Mouse (Mus musculus) CH12.LX (cell line): ENCODE data around the gene Ccdc58. TPM values are rescaled to one million over a fixed set of nuclear protein-coding genes. Genes with fewer than 3 reads are reported as not detected.
"Not testable (repeated sequence)": the region's sequence is repeated elsewhere in the genome, so short reads cannot be mapped to it uniquely, and the experiment has no call there.

Experiments
- DNase-seq: peaks from one replicate; pipeline ENCODE4 v3.0.0-alpha.2; 2013; ENCODE audit errors: extremely low read depth
- H3K27ac ChIP-seq: 2 replicates; pipeline ENCODE4 v1.5.1; 2012; ENCODE audit warnings: low read depth, mild to moderate bottlenecking, control low read depth, moderate library complexity; ENCODE audit not compliant: insufficient read depth
- H3K27me3 ChIP-seq: replicated peaks from 2 replicates; pipeline ENCODE3; 2012; ENCODE audit warnings: inconsistent platforms
- H3K36me3 ChIP-seq, 2 experiments: replicated peaks in 1 of 2; 2 replicates each; pipeline versions ENCODE3 to v1.6.1; 2012; ENCODE audit warnings: inconsistent platforms in 1 of 2, low read length in 1 of 2, mild to moderate bottlenecking in 1 of 2, mixed read lengths in 1 of 2, moderate library complexity in 1 of 2; ENCODE audit not compliant: control insufficient read depth in 1 of 2, insufficient read depth in 1 of 2
- H3K4me1 ChIP-seq, 2 experiments: 2 replicates each; pipeline ENCODE4 v1.6.1; 2012; ENCODE audit warnings: inconsistent platforms in 1 of 2, moderate library complexity in 1 of 2; ENCODE audit not compliant: insufficient read depth in 2 of 2, control insufficient read depth in 1 of 2
- H3K4me2 ChIP-seq: 2 replicates; pipeline ENCODE4 v1.6.1; 2012; ENCODE audit warnings: low read depth, mild to moderate bottlenecking, control low read depth; ENCODE audit not compliant: poor library complexity, insufficient read depth, severe bottlenecking
- H3K4me3 ChIP-seq, 3 experiments: fragments of 150-350 bp in 1 of 3; sonication (generic) in 1 of 3; replicated peaks in 1 of 3; 2 replicates each; pipeline versions ENCODE3 to v1.5.1; 2011 to 2012; ENCODE audit warnings: low read depth in 2 of 3, low read length in 2 of 3, mild to moderate bottlenecking in 2 of 3, moderate library complexity in 2 of 3, control low read depth in 1 of 3, improper control_type of control experiment in 1 of 3, inconsistent platforms in 1 of 3, mixed read lengths in 1 of 3; ENCODE audit not compliant: poor library complexity in 1 of 3
- H3K79me2 ChIP-seq: replicated peaks from 2 replicates; pipeline ENCODE4 v1.6.1; 2012; ENCODE audit warnings: mild to moderate bottlenecking, moderate library complexity; ENCODE audit not compliant: control insufficient read depth, poor library complexity, insufficient read depth, severe bottlenecking; ENCODE audit errors: extremely low read depth
- H3K9ac ChIP-seq: 2 replicates; pipeline ENCODE4 v1.6.1; 2012; ENCODE audit warnings: low read depth, mild to moderate bottlenecking, control low read depth, moderate library complexity; ENCODE audit not compliant: insufficient read depth
- H3K9me3 ChIP-seq: replicated peaks from 2 replicates; pipeline ENCODE3; 2012; ENCODE audit warnings: low read length, inconsistent platforms, mixed read lengths
- BHLHE40 ChIP-seq: IDR thresholded peaks from 2 replicates; pipeline ENCODE4 v1.6.1; 2011; ENCODE audit warnings: mild to moderate bottlenecking, low read depth, low read length, improper control_type of control experiment
- CHD2 ChIP-seq: IDR thresholded peaks from 2 replicates; pipeline ENCODE4 v1.6.1; 2011; ENCODE audit warnings: low read length, improper control_type of control experiment
- CTCF ChIP-seq, 2 experiments: IDR thresholded peaks in 1 of 2; conservative IDR thresholded peaks in 1 of 2; 2 replicates each; pipeline ENCODE4 v1.5.1; 2011 to 2012; ENCODE audit warnings: low read depth in 2 of 2, low read length in 2 of 2, improper control_type of control experiment in 1 of 2, inconsistent platforms in 1 of 2, mild to moderate bottlenecking in 1 of 2, moderate library complexity in 1 of 2
- E2F4 ChIP-seq: IDR thresholded peaks from 2 replicates; pipeline ENCODE4 v1.6.1; 2011; ENCODE audit warnings: low read depth, low read length, improper control_type of control experiment; ENCODE audit not compliant: insufficient replicate concordance
- EP300 ChIP-seq: IDR thresholded peaks from 2 replicates; pipeline ENCODE4 v1.6.1; 2011; ENCODE audit warnings: low read length, improper control_type of control experiment
- GABPA ChIP-seq: IDR thresholded peaks from 2 replicates; pipeline ENCODE4 v1.6.1; 2012; ENCODE audit warnings: low read depth, low read length, improper control_type of control experiment, inconsistent platforms; ENCODE audit not compliant: insufficient replicate concordance
- IRF4 ChIP-seq: IDR thresholded peaks from 2 replicates; pipeline ENCODE4 v1.6.1; 2014; ENCODE audit warnings: low read depth, mild to moderate bottlenecking, inconsistent platforms, low read length, improper control_type of control experiment
- JUN ChIP-seq: IDR thresholded peaks from 2 replicates; pipeline ENCODE4 v1.6.1; 2011; ENCODE audit warnings: low read depth, mild to moderate bottlenecking, low read length, improper control_type of control experiment, moderate library complexity; ENCODE audit not compliant: insufficient read depth
- JUND ChIP-seq: conservative IDR thresholded peaks from 2 replicates; pipeline ENCODE4 v1.6.1; 2011; ENCODE audit warnings: low read depth, low read length, improper control_type of control experiment
- KAT2A ChIP-seq: IDR thresholded peaks from 2 replicates; pipeline ENCODE4 v1.6.1; 2012; ENCODE audit warnings: low read length, improper control_type of control experiment, inconsistent platforms; ENCODE audit not compliant: insufficient replicate concordance
- MAFK ChIP-seq: IDR thresholded peaks from 2 replicates; pipeline ENCODE4 v1.6.1; 2011; ENCODE audit warnings: low read length, improper control_type of control experiment; ENCODE audit not compliant: insufficient replicate concordance
- MAX ChIP-seq: IDR thresholded peaks from 2 replicates; pipeline ENCODE4 v1.6.1; 2011; ENCODE audit warnings: low read length, improper control_type of control experiment
- MEF2A ChIP-seq: IDR thresholded peaks from 2 replicates; pipeline ENCODE4 v1.6.1; 2014; ENCODE audit warnings: low read depth, mild to moderate bottlenecking, inconsistent platforms, low read length, improper control_type of control experiment, borderline replicate concordance
- MXI1 ChIP-seq: IDR thresholded peaks from 2 replicates; pipeline ENCODE4 v1.6.1; 2011; ENCODE audit warnings: mild to moderate bottlenecking, low read depth, low read length, improper control_type of control experiment
- MYC ChIP-seq: IDR thresholded peaks from 2 replicates; pipeline ENCODE4 v1.6.1; 2011; ENCODE audit warnings: low read depth, mild to moderate bottlenecking, improper control_type of control experiment, low read length
- NELFE ChIP-seq: IDR thresholded peaks from 2 replicates; pipeline ENCODE4 v1.6.1; 2011; ENCODE audit warnings: low read depth, low read length, improper control_type of control experiment
- PAX5 ChIP-seq: IDR thresholded peaks from 2 replicates; pipeline ENCODE4 v1.6.1; 2012; ENCODE audit warnings: low read length, inconsistent platforms, mixed read lengths
- POLR2A ChIP-seq: IDR thresholded peaks from 2 replicates; pipeline ENCODE4 v1.6.1; 2011; ENCODE audit warnings: low read depth, mild to moderate bottlenecking, improper control_type of control experiment, low read length
- POLR2AphosphoS2 ChIP-seq: IDR thresholded peaks from 2 replicates; pipeline ENCODE4 v1.6.1; 2011; ENCODE audit warnings: low read depth, low read length, improper control_type of control experiment
- RAD21 ChIP-seq: IDR thresholded peaks from 2 replicates; pipeline ENCODE4 v1.6.1; 2011; ENCODE audit warnings: low read depth, mild to moderate bottlenecking, low read length, improper control_type of control experiment, moderate library complexity
- RCOR1 ChIP-seq: conservative IDR thresholded peaks from 2 replicates; pipeline ENCODE4 v1.6.1; 2012; ENCODE audit warnings: low read depth, mild to moderate bottlenecking, inconsistent platforms, low read length, improper control_type of control experiment
- SIN3A ChIP-seq: IDR thresholded peaks from 2 replicates; pipeline ENCODE4 v1.6.1; 2012; ENCODE audit warnings: low read length, improper control_type of control experiment, inconsistent platforms
- SMC3 ChIP-seq: IDR thresholded peaks from 2 replicates; pipeline ENCODE4 v1.6.1; 2011; ENCODE audit warnings: low read depth, low read length, improper control_type of control experiment
- TBP ChIP-seq: conservative IDR thresholded peaks from 2 replicates; pipeline ENCODE4 v1.6.1; 2011; ENCODE audit warnings: low read depth, low read length, improper control_type of control experiment
- TCF12 ChIP-seq: IDR thresholded peaks from 2 replicates; pipeline ENCODE4 v1.6.1; 2014; ENCODE audit warnings: low read depth, mild to moderate bottlenecking, inconsistent platforms, low read length, improper control_type of control experiment
- UBTF ChIP-seq: IDR thresholded peaks from 2 replicates; pipeline ENCODE4 v1.6.1; 2012; ENCODE audit warnings: low read depth, mild to moderate bottlenecking, inconsistent platforms, low read length, improper control_type of control experiment, moderate library complexity
- USF1 ChIP-seq: IDR thresholded peaks from 2 replicates; pipeline ENCODE4 v1.6.1; 2014; ENCODE audit warnings: low read depth, mild to moderate bottlenecking, inconsistent platforms, low read length, improper control_type of control experiment
- ZKSCAN1 ChIP-seq: IDR thresholded peaks from 2 replicates; pipeline ENCODE4 v1.6.1; 2012; ENCODE audit warnings: low read depth, inconsistent platforms, low read length, improper control_type of control experiment, borderline replicate concordance
- ZMIZ1 ChIP-seq: IDR thresholded peaks from 2 replicates; pipeline ENCODE4 v1.6.1; 2012; ENCODE audit warnings: low read depth, mild to moderate bottlenecking, inconsistent platforms, low read length, improper control_type of control experiment
- ZNF384 ChIP-seq: IDR thresholded peaks from 2 replicates; pipeline ENCODE4 v1.6.1; 2012; ENCODE audit warnings: low read depth, low read length, improper control_type of control experiment, inconsistent platforms
- dilution Hi-C: fragments of 300-500 bp; cut with MboI; formaldehyde crosslinking; loops from 2 replicates; pipeline ENCODE4 v1.14.3; 2020; ENCODE audit warnings: low sequenced_read_pairs; ENCODE audit not compliant: extremely low pct_unique_long_range_greater_than_20kb, extremely low pct_ligation_motif_present
- in situ Hi-C: fragments of 300-500 bp; cut with MboI; formaldehyde crosslinking; loops from 3 replicates; pipeline ENCODE4 v1.14.3; 2019; ENCODE audit warnings: low sequenced_read_pairs, low pct_ligation_motif_present, low pct_unique_long_range_greater_than_20kb, mixed read lengths
- polyA plus RNA-seq: library from polyadenylated mRNA; unstranded; fragments of >175 nt; gene quantifications from 2 replicates; pipeline ENCODE4 v1.2.1, GENCODE M21; 2012; ENCODE audit warnings: low read depth; ENCODE audit not compliant: insufficient read length
- total RNA-seq, 2 experiments: library from RNA; depleted of rRNA; stranded (reverse); fragments of 300-350 nt in 1 of 2; fragments of >200 nt in 1 of 2; gene quantifications; 2 replicates each; pipeline ENCODE4 v1.2.3; 2012 to 2014

The Ccdc58 gene
- total and polyA plus RNA-seq, 3 experiments = 188 to 545 (median 280) TPM

- H3K4me3 ChIP-seq, H3K79me2 ChIP-seq, H3K9me3 ChIP-seq, H3K9ac ChIP-seq, DNase-seq, in situ Hi-C loops, H3K4me1 ChIP-seq, dilution Hi-C loops, H3K4me2 ChIP-seq, H3K27ac ChIP-seq, H3K27me3 ChIP-seq: not testable (repeated sequence)
- H3K36me3 ChIP-seq = peaks cover 34 to 81% of the 10 kb centered on the region in 2 experiments
- TF ChIP-seq ZNF384 = peak; percentile 53
These were observed 43.4 kb upstream of the Ccdc58 start for GRCm38 (mm10) chr16:36028120-36028519.

DNA sequence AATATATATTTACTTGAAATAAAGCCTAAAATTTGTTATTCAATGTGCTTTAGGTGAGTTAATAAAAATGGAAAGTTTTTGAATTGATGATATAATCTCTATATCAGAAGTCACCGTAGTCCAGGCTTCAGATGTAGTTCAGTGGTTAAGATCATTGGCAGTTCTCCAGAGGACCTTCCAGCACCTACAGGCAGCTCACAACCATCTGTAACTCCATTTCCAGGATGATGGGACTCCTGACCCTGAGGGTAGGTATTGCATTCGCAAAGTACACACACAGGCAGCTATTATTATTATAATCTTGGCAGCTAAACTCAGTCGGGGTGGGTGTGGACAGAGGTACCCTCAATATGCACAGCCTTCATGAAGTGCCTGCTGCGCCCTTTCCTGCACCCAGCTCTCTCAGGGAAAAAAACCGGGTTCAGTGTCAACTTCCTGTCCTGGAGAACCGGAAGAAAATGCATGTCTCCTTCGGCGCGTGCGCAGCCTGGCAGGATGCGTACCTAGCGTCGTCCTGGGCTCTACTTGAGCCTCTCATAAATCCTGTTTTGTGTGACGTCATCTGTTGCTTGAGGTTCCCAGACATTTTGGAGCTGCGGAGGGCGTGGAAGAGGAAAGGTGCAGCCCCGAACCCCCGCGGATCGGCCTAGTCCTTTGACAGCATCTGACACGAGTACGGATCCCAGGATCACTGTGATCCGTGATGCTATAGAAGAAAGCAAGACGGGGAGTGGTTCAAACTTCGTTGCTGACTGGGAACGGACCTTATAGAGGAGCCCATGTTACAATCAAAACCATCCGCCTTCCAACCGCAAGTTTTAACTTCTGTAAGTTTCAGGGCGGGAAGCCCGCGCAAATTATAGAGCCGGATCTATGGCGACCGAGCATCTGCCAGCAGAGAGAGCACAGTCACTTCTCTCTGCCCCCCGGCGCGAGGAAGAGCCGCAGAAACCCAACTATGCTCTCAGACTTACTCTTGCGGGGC lies 30.6 kb upstream of the Ccdc58 start, which contains the start of gene Wdr5b:
Wdr5b (plus strand) TSS at position 551 of the 985 bp plus-strand sequence.
- H3K79me2 ChIP-seq = peaks cover 14% of the 10 kb centered on the region
- peaks cover 20 to 56% of the 10 kb centered on the region in 2 experiments for H3K36me3 ChIP-seq
- H3K4me3 ChIP-seq = peak within 1 kb of the TSS; percentile 65 to 74 (median 65)
- DNase-seq = peak; percentile 100
- peak within 1 kb of the TSS; percentile 95 for H3K4me2 ChIP-seq
- in situ Hi-C loops = no loop called here
- dilution Hi-C loops = no loop called here
- H3K4me1 ChIP-seq = peaks cover 3 to 30% of the 10 kb centered on the region in 2 experiments; a peak in 3 of 4 replicates
- peak within 1 kb of the TSS; percentile 35 for H3K27ac ChIP-seq
- H3K9me3 ChIP-seq = no peaks in the 10 kb centered on the region
- H3K9ac ChIP-seq = peak within 1 kb of the TSS; percentile 76
- H3K27me3 ChIP-seq = no peaks in the 10 kb centered on the region
- TF ChIP-seq JUN (peak; percentile 77), MYC (peak; percentile 85), MXI1 (peak; percentile 93), GABPA (no peak; the same call in 1 of the 2 replicates), MAFK (no peak), CTCF (conservative IDR thresholded peaks at IDR 0.05 in 1 of 2, IDR thresholded peaks at IDR 0.05 in 1 of 2; ENCODE audit: low read depth in 2 of 2, low read length in 2 of 2) (no peak), RAD21 (no peak; the same call in 1 of the 2 replicates), E2F4 (peak; percentile 90; the same call in 1 of the 2 replicates), SMC3 (no peak), UBTF (0 out of 2 replicates have a peak, but pooled peaks have one; percentile 50), BHLHE40 (0 out of 2 replicates have a peak, but pooled peaks have one; percentile 45), MAX (peak; percentile 87), SIN3A (peak; percentile 94), NELFE (peak; percentile 75), JUND (peak; percentile 88), IRF4 (peak; percentile 34), KAT2A (peak; percentile 77; the same call in 1 of the 2 replicates), TCF12 (peak; percentile 64; the same call in 1 of the 2 replicates), ZMIZ1 (0 out of 2 replicates have a peak, but pooled peaks have one; percentile 56), PAX5 (no peak), EP300 (no peak), CHD2 (peak; percentile 98), USF1 (no peak), ZKSCAN1 (no peak), ZNF384 (peak; percentile 94), TBP (peak; percentile 73), RCOR1 (no peak), POLR2AphosphoS2 (peak; percentile 98), MEF2A (peak; percentile 67; the same call in 1 of the 2 replicates), POLR2A (peak; percentile 89)
